ENCODE assay signal across 27 mouse cellular contexts in the genomic region with DNA sequence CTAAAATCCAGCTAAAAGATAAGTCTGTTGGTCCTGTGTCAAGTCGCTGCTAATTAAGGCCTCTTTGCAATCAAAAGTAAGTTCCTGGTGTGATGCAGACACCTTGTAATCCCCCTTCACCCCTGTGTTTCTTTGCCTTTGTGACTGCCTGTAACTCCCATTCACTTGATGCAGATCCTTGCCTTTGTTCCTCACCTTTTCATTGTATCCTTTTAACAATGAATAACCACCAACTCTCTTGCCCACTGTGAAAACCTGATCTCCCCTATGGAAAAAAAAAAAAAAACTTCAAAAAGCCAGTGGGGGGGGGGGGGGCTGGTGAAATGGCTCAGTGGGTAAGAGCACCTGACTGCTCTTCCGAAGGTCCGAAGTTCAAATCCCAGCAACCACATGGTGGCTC.
"Had no signal": no experiment of that assay in that cellular context is flagged by ENCODE, and none has a peak within 500 bp of the region (broad histone marks: within the 10 kb centered on the region; RNA-seq: fewer than 3 reads in every experiment).

No protein-coding gene starts in this region.

- H3K9me3 ChIP-seq: limb, embryonic 10.5 days; limb, embryonic 12.5 days; limb, embryonic 13.5 days; limb, embryonic 15.5 days; liver, embryonic 12.5 days; liver, embryonic 13.5 days; liver, embryonic 15.5 days; lung, embryonic 15.5 days; megakaryocyte, embryonic 14.5 days; midbrain, embryonic 10.5 days; midbrain, embryonic 12.5 days; midbrain, embryonic 13.5 days; midbrain, embryonic 15.5 days had no signal

- H3K36me3 ChIP-seq: limb, embryonic 10.5 days; limb, embryonic 12.5 days; limb, embryonic 13.5 days; limb, embryonic 15.5 days; liver, embryonic 12.5 days; liver, embryonic 13.5 days; liver, embryonic 15.5 days; lung, embryonic 15.5 days; midbrain, embryonic 10.5 days; midbrain, embryonic 12.5 days; midbrain, embryonic 13.5 days; midbrain, embryonic 15.5 days had no signal

- H3K27ac ChIP-seq: limb, embryonic 10.5 days; limb, embryonic 12.5 days; limb, embryonic 13.5 days; limb, embryonic 15.5 days; liver, embryonic 12.5 days; liver, embryonic 13.5 days; liver, embryonic 14.5 days; liver, embryonic 15.5 days; lung, embryonic 15.5 days; macrophage; midbrain, embryonic 10.5 days; midbrain, embryonic 12.5 days; midbrain, embryonic 13.5 days; midbrain, embryonic 15.5 days had no signal

- DNase-seq: left cerebral cortex, postnatal 4 days; liver; liver, embryonic 13.5 days; liver, postnatal 0 days; lung, adult 18-20 months; lung, adult 2 months; lung, embryonic 14.5 days; lung, postnatal 10 days; lung, postnatal 14 days; lung, postnatal 36 days; lung, postnatal 4 days; midbrain, embryonic 14.5 days had no signal

- H3K4me3 ChIP-seq: limb, embryonic 10.5 days; limb, embryonic 12.5 days; limb, embryonic 13.5 days; limb, embryonic 15.5 days; liver, embryonic 12.5 days; liver, embryonic 13.5 days; liver, embryonic 15.5 days; lung, embryonic 15.5 days; megakaryocyte, embryonic 14.5 days; midbrain, embryonic 10.5 days; midbrain, embryonic 12.5 days; midbrain, embryonic 13.5 days; midbrain, embryonic 15.5 days; myocyte had no signal

- H3K9ac ChIP-seq: limb, embryonic 12.5 days; limb, embryonic 13.5 days; limb, embryonic 15.5 days; liver, embryonic 12.5 days; liver, embryonic 13.5 days; liver, embryonic 14.5 days; liver, embryonic 15.5 days; liver, postnatal 0 days; lung, embryonic 14.5 days; lung, embryonic 15.5 days; midbrain, embryonic 12.5 days; midbrain, embryonic 13.5 days; midbrain, embryonic 15.5 days had no signal

- H3K4me1 ChIP-seq: limb, embryonic 10.5 days; limb, embryonic 12.5 days; limb, embryonic 13.5 days; limb, embryonic 15.5 days; liver, embryonic 15.5 days; lung, embryonic 15.5 days; megakaryocyte, embryonic 14.5 days; midbrain, embryonic 12.5 days; midbrain, embryonic 15.5 days had no signal
